Mouse (Mus musculus) heart, embryonic 11.5 days (tissue): ENCODE data around the gene Gadl1. TPM values are rescaled to one million over a fixed set of nuclear protein-coding genes. Genes with fewer than 3 reads are reported as not detected.

Experiments
- ATAC-seq: fragments of 200-750 bp; cut with Nextera tagmentation; replicated peaks from 2 replicates; pipeline ENCODE4 v1.8.0; 2017; ENCODE audit warnings: moderate library complexity; ENCODE audit not compliant: insufficient number of reproducible peaks, low FRiP score, low TSS enrichment
- H3K27ac ChIP-seq: fragments of 300-500 bp; sonication (generic); 2 replicates; pipeline ENCODE4 v1.5.1; 2014; ENCODE audit warnings: mild to moderate bottlenecking, low read depth, low read length
- H3K27me3 ChIP-seq: fragments of 300-500 bp; sonication (generic); 2 replicates; pipeline ENCODE4 v1.6.1; 2014; ENCODE audit warnings: mild to moderate bottlenecking, low read length, mixed read lengths; ENCODE audit not compliant: control insufficient read depth, insufficient read depth
- H3K36me3 ChIP-seq: fragments of 300-500 bp; sonication (generic); 2 replicates; pipeline ENCODE4 v1.6.1; 2014; ENCODE audit warnings: mild to moderate bottlenecking, low read length, moderate library complexity, mixed read lengths; ENCODE audit not compliant: control insufficient read depth, insufficient read depth
- H3K4me1 ChIP-seq: fragments of 300-500 bp; sonication (generic); 2 replicates; pipeline ENCODE4 v1.6.1; 2014; ENCODE audit warnings: low read length; ENCODE audit not compliant: control insufficient read depth, insufficient read depth
- H3K4me2 ChIP-seq: fragments of 300-500 bp; sonication (generic); 2 replicates; pipeline ENCODE4 v1.6.1; 2014; ENCODE audit warnings: mild to moderate bottlenecking, moderate library complexity
- H3K4me3 ChIP-seq: fragments of 300-500 bp; sonication (generic); 2 replicates; pipeline ENCODE4 v1.5.1; 2014; ENCODE audit warnings: low read depth, low read length
- H3K9ac ChIP-seq: fragments of 300-500 bp; sonication (generic); 2 replicates; pipeline ENCODE4 v1.6.1; 2014; ENCODE audit warnings: mild to moderate bottlenecking, low read depth, low read length, moderate library complexity
- H3K9me3 ChIP-seq: fragments of 300-500 bp; sonication (generic); replicated peaks from 2 replicates; pipeline ENCODE4 v1.6.1; 2016; ENCODE audit warnings: low read length; ENCODE audit not compliant: control insufficient read depth
- WGBS: fragments of 180-500 bp; shearing (Covaris S2); extraction: QIAGEN DNeasy Blood & Tissue Kit; methylation state at CpG from one replicate; pipeline ENCODE4 v1.1.7; 2014; ENCODE audit not compliant: insufficient replicate concordance; 5-methylcytosine and 5-hydroxymethylcytosine counted together
- polyA plus RNA-seq: library from polyadenylated mRNA; unstranded; fragments of >200 nt; fragmentation: Nextera tagmentation; extraction: Ambion mirVana; gene quantifications from 2 replicates; pipeline ENCODE4 v1.2.1, GENCODE M21; 2014

The Gadl1 gene
- polyA plus RNA-seq, 1 experiment from 2014 or later: 1.2 TPM

- no peak for ATAC-seq
- 88% methylated on average over 1 of the region's 1 CpGs for WGBS
Measured at GRCm38 (mm10) chr9:115924094-115924493, 14.8 kb downstream of the Gadl1 start.

GRCm38 (mm10) chr9:115931803-115932202 is 22.5 kb downstream of the Gadl1 start:
- no peak overlapping the region for H3K9ac ChIP-seq
- no peaks in the 10 kb centered on the region for H3K4me1 ChIP-seq

More at GRCm38 (mm10) chr9:115924094-115924493, 14.8 kb downstream of the Gadl1 start:
- Histone ChIP-seq H3K27me3 (no peaks in the 10 kb centered on the region), H3K4me3 (no peak overlapping the region), H3K36me3 (no peaks in the 10 kb centered on the region), H3K9me3 (no peaks in the 10 kb centered on the region), H3K27ac (no peak overlapping the region), H3K4me1 (no peaks in the 10 kb centered on the region), H3K4me2 (no peak overlapping the region), H3K9ac (no peak overlapping the region)

GRCm38 (mm10) chr9:115932741-115933140 is 23.5 kb downstream of the Gadl1 start:
- Histone ChIP-seq H3K9ac (no peak overlapping the region), H3K36me3 (no peaks in the 10 kb centered on the region), H3K9me3 (no peaks in the 10 kb centered on the region), H3K27me3 (no peaks in the 10 kb centered on the region), H3K27ac (no peak overlapping the region), H3K4me3 (no peak overlapping the region), H3K4me2 (no peak overlapping the region), H3K4me1 (no peaks in the 10 kb centered on the region)
- WGBS: 84% methylated on average over 4 of the region's 4 CpGs
- ATAC-seq: no peak

More at GRCm38 (mm10) chr9:115931803-115932202, 22.5 kb downstream of the Gadl1 start:
- no peak for ATAC-seq
- WGBS: 38% methylated on average over 2 of the region's 2 CpGs
- Histone ChIP-seq H3K9me3 (no peaks in the 10 kb centered on the region), H3K27ac (no peak overlapping the region), H3K4me3 (no peak overlapping the region), H3K27me3 (no peaks in the 10 kb centered on the region), H3K4me2 (no peak overlapping the region), H3K36me3 (no peaks in the 10 kb centered on the region)

- Histone ChIP-seq H3K4me3 (no peak overlapping the region), H3K9me3 (no peaks in the 10 kb centered on the region), H3K36me3 (no peaks in the 10 kb centered on the region), H3K27ac (no peak overlapping the region), H3K4me2 (no peak overlapping the region), H3K27me3 (no peaks in the 10 kb centered on the region), H3K4me1 (no peaks in the 10 kb centered on the region), H3K9ac (no peak overlapping the region)
- ATAC-seq: no peak
- WGBS: 56% methylated on average over 7 of the region's 7 CpGs
Measured at GRCm38 (mm10) chr9:115933243-115933964, 24.1 kb downstream of the Gadl1 start.

- H3K4me3 ChIP-seq: no peak overlapping the region
- no peaks in the 10 kb centered on the region for H3K9me3 ChIP-seq
- ATAC-seq: no peak
- no peaks in the 10 kb centered on the region for H3K36me3 ChIP-seq
- H3K4me2 ChIP-seq: no peak overlapping the region
- H3K27ac ChIP-seq: no peak overlapping the region
- H3K4me1 ChIP-seq: no peaks in the 10 kb centered on the region
- WGBS: 64% methylated on average over 11 of the region's 11 CpGs
- H3K9ac ChIP-seq: no peak overlapping the region
- H3K27me3 ChIP-seq: no peaks in the 10 kb centered on the region
Measured at GRCm38 (mm10) chr9:115934288-115934687, 25.0 kb downstream of the Gadl1 start.

- Histone ChIP-seq H3K27ac (no peak overlapping the region), H3K4me2 (no peak overlapping the region), H3K4me1 (no peaks in the 10 kb centered on the region)
Measured at GRCm38 (mm10) chr9:115936350-115936749, 27.1 kb downstream of the Gadl1 start.

GRCm38 (mm10) chr9:115937915-115938314 is 28.7 kb downstream of the Gadl1 start:
- Histone ChIP-seq H3K4me3 (no peak overlapping the region), H3K4me2 (no peak overlapping the region), H3K36me3 (no peaks in the 10 kb centered on the region), H3K9me3 (no peaks in the 10 kb centered on the region), H3K27ac (no peak overlapping the region), H3K4me1 (no peaks in the 10 kb centered on the region), H3K9ac (no peak overlapping the region), H3K27me3 (no peaks in the 10 kb centered on the region)
- no peak for ATAC-seq
- 89% methylated on average over 5 of the region's 5 CpGs for WGBS

More at GRCm38 (mm10) chr9:115936350-115936749, 27.1 kb downstream of the Gadl1 start:
- Histone ChIP-seq H3K27me3 (no peaks in the 10 kb centered on the region), H3K9ac (no peak overlapping the region), H3K36me3 (no peaks in the 10 kb centered on the region), H3K4me3 (no peak overlapping the region), H3K9me3 (no peaks in the 10 kb centered on the region)
- WGBS: 56% methylated on average over 2 of the region's 2 CpGs
- ATAC-seq: no peak

GRCm38 (mm10) chr9:115939420-115939819 is 30.2 kb downstream of the Gadl1 start:
- WGBS: 83% methylated on average over 3 of the region's 3 CpGs
- H3K9ac ChIP-seq: no peak overlapping the region
- H3K9me3 ChIP-seq: no peaks in the 10 kb centered on the region
- H3K27ac ChIP-seq: no peak overlapping the region
- no peak for ATAC-seq
- H3K4me1 ChIP-seq: no peaks in the 10 kb centered on the region
- H3K4me3 ChIP-seq: no peak overlapping the region
- no peaks in the 10 kb centered on the region for H3K27me3 ChIP-seq
- H3K4me2 ChIP-seq: no peak overlapping the region
- no peaks in the 10 kb centered on the region for H3K36me3 ChIP-seq

GRCm38 (mm10) chr9:115941171-115941570 is 31.9 kb downstream of the Gadl1 start:
- H3K9me3 ChIP-seq: no peaks in the 10 kb centered on the region
- 53% methylated on average over 8 of the region's 8 CpGs for WGBS
- no peak overlapping the region for H3K4me3 ChIP-seq
- H3K27ac ChIP-seq: no peak overlapping the region
- no peak overlapping the region for H3K9ac ChIP-seq
- H3K4me1 ChIP-seq: no peaks in the 10 kb centered on the region
- ATAC-seq: no peak
- no peaks in the 10 kb centered on the region for H3K27me3 ChIP-seq
- no peak overlapping the region for H3K4me2 ChIP-seq
- H3K36me3 ChIP-seq: no peaks in the 10 kb centered on the region
